Mouse (Mus musculus) limb, embryonic 11.5 days (tissue): Measurements from ENCODE around the gene Thegl. TPM values are rescaled to one million over a fixed set of nuclear protein-coding genes. Genes with fewer than 3 reads are reported as not detected.
"Not testable (repeated sequence)": the region's sequence is repeated elsewhere in the genome, so short reads cannot be mapped to it uniquely, and the experiment has no call there.

Experiments used
- ATAC-seq: fragments of 200-750 bp; cut with Nextera tagmentation; 2 replicates; pipeline ENCODE4 v1.8.0; 2017; ENCODE audit warnings: low read depth; ENCODE audit not compliant: insufficient number of reproducible peaks, low FRiP score, low TSS enrichment
- DNase-seq: peaks from one replicate; pipeline ENCODE4 v3.0.0-alpha.2; 2015; ENCODE audit warnings: low spot score
- H3K27ac ChIP-seq: fragments of 300-500 bp; sonication (generic); replicated peaks from 2 replicates; pipeline ENCODE4 v1.5.1; 2014; ENCODE audit warnings: low read depth, mild to moderate bottlenecking, low read length
- H3K27me3 ChIP-seq: fragments of 300-500 bp; sonication (generic); 2 replicates; pipeline ENCODE4 v1.6.1; 2014; ENCODE audit warnings: mild to moderate bottlenecking, low read length, mixed read lengths; ENCODE audit not compliant: control insufficient read depth, insufficient read depth
- H3K36me3 ChIP-seq: fragments of 300-500 bp; sonication (generic); 2 replicates; pipeline ENCODE4 v1.6.1; 2014; ENCODE audit warnings: mild to moderate bottlenecking, low read length, moderate library complexity, mixed read lengths; ENCODE audit not compliant: control insufficient read depth, insufficient read depth
- H3K4me1 ChIP-seq: fragments of 300-500 bp; sonication (generic); 2 replicates; pipeline ENCODE4 v1.6.1; 2014; ENCODE audit warnings: low read length, mixed read lengths; ENCODE audit not compliant: control insufficient read depth, insufficient read depth
- H3K4me2 ChIP-seq: fragments of 300-500 bp; sonication (generic); 2 replicates; pipeline ENCODE4 v1.6.1; 2014; ENCODE audit warnings: low read depth, mild to moderate bottlenecking, moderate library complexity; ENCODE audit not compliant: severe bottlenecking
- H3K4me3 ChIP-seq: fragments of 300-500 bp; sonication (generic); 2 replicates; pipeline ENCODE4 v1.5.1; 2014; ENCODE audit warnings: low read depth, low read length
- H3K9ac ChIP-seq: fragments of 300-500 bp; sonication (generic); 2 replicates; pipeline ENCODE4 v1.6.1; 2014; ENCODE audit warnings: mild to moderate bottlenecking, low read length
- H3K9me3 ChIP-seq: fragments of 300-500 bp; sonication (generic); 2 replicates; pipeline ENCODE4 v1.6.1; 2016; ENCODE audit warnings: low read length; ENCODE audit not compliant: control insufficient read depth
- WGBS: fragments of 180-500 bp; shearing (Covaris S2); extraction: QIAGEN DNeasy Blood & Tissue Kit; methylation state at CpG from one replicate; pipeline ENCODE4 v1.1.7; 2014; 5-methylcytosine and 5-hydroxymethylcytosine counted together
- polyA plus RNA-seq: library from polyadenylated mRNA; unstranded; fragments of >200 nt; fragmentation: Nextera tagmentation; extraction: Ambion mirVana; gene quantifications from 2 replicates; pipeline ENCODE4 v1.2.1, GENCODE M21; 2014

The Thegl gene
- not detected in 2 replicates for polyA plus RNA-seq

DNA sequence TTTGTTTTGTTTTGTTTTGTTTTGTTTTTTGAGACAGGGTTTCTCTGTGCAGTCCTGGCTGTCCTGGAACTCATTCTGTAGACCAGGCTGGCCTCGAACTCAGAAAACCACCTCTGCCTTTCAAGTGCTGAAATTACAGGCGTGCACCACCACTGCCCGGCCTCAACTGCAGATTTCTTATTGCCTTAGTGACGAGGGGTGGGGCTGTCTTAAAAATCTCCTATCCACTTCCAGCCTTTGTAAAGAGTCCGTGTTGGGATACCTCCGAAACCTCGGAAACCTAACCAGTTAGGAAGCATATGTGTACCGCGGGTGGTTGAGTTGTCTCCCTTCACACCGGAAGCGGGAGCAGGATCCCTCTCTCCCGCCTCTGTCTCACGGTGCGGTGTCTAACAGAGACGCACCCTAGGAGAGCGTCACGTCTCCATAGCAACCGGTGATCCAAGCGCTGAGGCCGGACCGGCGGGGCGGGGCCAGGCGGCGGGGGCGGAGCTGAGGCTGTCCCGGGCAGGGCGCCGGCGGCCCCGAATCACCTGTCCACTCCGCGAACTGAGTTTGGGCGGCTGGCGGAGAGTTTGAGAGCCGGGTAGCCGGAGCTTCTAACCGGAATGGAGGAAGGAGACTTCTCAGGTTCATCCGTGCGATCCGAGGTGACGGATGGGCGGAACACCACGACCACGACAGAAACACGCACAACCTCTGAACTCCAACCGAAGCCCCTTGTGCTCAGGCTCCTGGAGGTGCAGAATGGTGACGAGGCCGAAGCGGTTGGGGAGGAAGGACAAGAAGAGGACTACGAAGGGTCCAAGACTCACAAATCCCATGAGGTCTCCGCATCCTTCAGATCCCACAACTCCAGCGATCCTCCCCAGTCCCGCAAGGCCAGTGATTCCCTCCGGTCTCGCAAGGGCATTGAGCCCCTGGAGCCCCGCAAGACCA lies at the start of gene Thegl:
TSS of gene Thegl (plus strand) at position 480 of the 939 bp plus-strand sequence.
- Histone ChIP-seq H3K27me3 (peaks cover 3% of the 10 kb centered on the region; the same call in 1 of the 2 replicates), H3K27ac (no peak within 1 kb of the TSS), H3K4me1 (no peaks in the 10 kb centered on the region), H3K9ac (no peak within 1 kb of the TSS), H3K36me3 (no peaks in the 10 kb centered on the region), H3K4me2 (peak within 1 kb of the TSS; percentile 71), H3K4me3 (peak within 1 kb of the TSS; percentile 37), H3K9me3 (no peaks in the 10 kb centered on the region)
- 10% methylated on average over 57 of the region's 57 CpGs for WGBS
- ATAC-seq (peak; percentile 91), DNase-seq (peak; percentile 88)

DNA sequence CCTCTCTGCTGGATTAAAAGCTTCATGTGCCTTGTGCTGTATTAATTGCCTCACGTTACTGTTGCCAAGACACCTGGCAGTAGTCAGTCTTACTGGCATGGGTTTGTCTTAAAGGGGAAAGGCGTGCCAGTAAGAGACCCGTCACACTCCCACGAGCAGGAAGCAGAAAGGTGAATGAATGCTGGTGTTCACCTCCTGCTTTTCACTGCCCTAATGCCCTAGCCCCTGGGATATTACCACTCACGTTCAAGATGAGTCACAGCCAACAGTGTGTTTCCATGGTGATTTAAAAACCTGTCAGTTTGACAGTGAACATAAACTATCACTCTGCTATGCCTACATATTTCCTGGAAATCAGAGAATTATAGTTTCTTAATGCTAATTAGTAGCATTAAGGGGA lies 46.6 kb upstream of the Thegl start:
- peaks cover 12% of the 10 kb centered on the region for H3K36me3 ChIP-seq
- H3K27me3 ChIP-seq = no peaks in the 10 kb centered on the region
- no peak overlapping the region for H3K4me3 ChIP-seq
- H3K4me2 ChIP-seq = no peak overlapping the region
- ATAC-seq (no peak), DNase-seq (no peak)
- 0 out of 2 replicates have a peak, but pooled peaks cover 5% of the 10 kb centered on the region for H3K4me1 ChIP-seq
- H3K9ac ChIP-seq = no peak overlapping the region
- no peaks in the 10 kb centered on the region for H3K9me3 ChIP-seq
- WGBS = 87% methylated on average over 5 of the region's 5 CpGs
- no peak overlapping the region for H3K27ac ChIP-seq

DNA sequence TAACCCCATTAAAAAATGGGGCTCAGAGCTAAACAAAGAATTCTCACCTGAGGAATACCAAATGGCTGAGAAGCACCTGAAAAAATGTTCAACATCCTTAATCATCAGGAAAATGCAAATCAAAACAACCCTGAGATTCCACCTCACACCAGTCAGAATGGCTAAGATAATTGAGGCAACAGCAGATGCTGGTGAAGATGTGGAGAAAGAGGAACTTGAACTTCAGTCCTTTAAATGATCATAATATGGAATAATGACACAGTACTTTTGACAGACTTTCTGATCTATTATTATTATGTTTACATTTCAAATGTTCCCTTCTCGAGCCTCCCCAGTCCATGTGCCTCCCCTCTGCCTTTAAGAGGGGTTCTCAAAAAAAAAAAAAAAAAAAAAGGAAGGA lies 44.7 kb upstream of the Thegl start:
- H3K36me3 ChIP-seq = peaks cover 12% of the 10 kb centered on the region
- ATAC-seq, H3K4me3 ChIP-seq, H3K9me3 ChIP-seq, H3K27ac ChIP-seq, H3K9ac ChIP-seq, H3K27me3 ChIP-seq, H3K4me1 ChIP-seq, DNase-seq, H3K4me2 ChIP-seq: not testable (repeated sequence)
- WGBS = 75% methylated on average over 1 of the region's 1 CpGs

DNA sequence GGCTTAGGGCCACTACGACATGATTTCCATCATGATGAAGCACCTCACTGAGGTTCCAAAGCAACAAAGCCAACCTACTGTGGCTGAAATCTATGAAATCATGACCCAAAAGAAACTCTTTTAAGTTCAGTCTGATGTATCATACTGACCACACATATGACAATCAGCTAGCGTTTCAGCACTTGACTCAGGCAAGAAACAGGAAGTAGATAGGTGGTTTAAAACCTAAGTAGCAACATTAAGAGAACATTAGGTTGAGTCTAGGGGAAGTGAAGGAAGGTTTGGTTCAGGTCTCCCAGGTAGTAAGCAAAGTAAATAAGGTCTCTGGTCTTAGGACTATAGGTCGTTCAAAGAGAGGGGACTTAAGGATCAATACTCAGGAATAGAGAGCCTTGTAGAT lies 42.3 kb upstream of the Thegl start:
- H3K4me1 ChIP-seq = 0 out of 2 replicates have a peak, but pooled peaks cover 5% of the 10 kb centered on the region
- H3K9ac ChIP-seq = peak overlapping the region; percentile 0; the same call in 1 of the 2 replicates
- 70% methylated on average over 3 of the region's 3 CpGs for WGBS
- no peaks in the 10 kb centered on the region for H3K27me3 ChIP-seq
- H3K9me3 ChIP-seq = no peaks in the 10 kb centered on the region
- H3K27ac ChIP-seq = no peak overlapping the region
- peak overlapping the region; percentile 81 for H3K4me2 ChIP-seq
- no peak for ATAC-seq
- peaks cover 16% of the 10 kb centered on the region for H3K36me3 ChIP-seq
- peak overlapping the region; percentile 62 for H3K4me3 ChIP-seq
- DNase-seq = no peak

DNA sequence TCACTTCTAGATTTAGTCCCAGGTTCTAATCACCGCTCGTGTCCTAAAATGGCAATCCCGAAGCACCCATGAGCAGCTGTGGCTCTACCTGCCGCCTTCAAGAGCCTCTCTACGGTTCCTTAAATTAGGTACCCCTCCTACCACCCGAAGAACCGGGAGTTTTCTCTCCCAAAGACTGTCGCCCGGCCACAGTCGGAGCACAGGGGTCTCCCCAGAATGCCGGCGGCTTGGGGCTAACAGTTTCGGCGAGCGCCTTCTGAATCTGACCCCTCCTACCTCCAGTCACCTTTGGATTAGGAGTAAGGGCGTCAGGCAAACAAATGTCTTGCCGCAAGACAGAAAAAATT lies 41.6 kb upstream of the Thegl start:
- H3K9me3 ChIP-seq = no peaks in the 10 kb centered on the region
- no peak for DNase-seq
- H3K27me3 ChIP-seq = no peaks in the 10 kb centered on the region
- ATAC-seq = 0 out of 2 replicates have a peak, but pooled peaks have one; percentile 41
- peak overlapping the region; percentile 0; the same call in 1 of the 2 replicates for H3K9ac ChIP-seq
- H3K4me2 ChIP-seq = peak overlapping the region; percentile 81
- 0 out of 2 replicates have a peak, but pooled peaks cover 5% of the 10 kb centered on the region for H3K4me1 ChIP-seq
- WGBS = 4% methylated on average over 17 of the region's 17 CpGs
- H3K36me3 ChIP-seq = peaks cover 12% of the 10 kb centered on the region
- H3K27ac ChIP-seq = no peak overlapping the region
- peak overlapping the region; percentile 62 for H3K4me3 ChIP-seq

DNA sequence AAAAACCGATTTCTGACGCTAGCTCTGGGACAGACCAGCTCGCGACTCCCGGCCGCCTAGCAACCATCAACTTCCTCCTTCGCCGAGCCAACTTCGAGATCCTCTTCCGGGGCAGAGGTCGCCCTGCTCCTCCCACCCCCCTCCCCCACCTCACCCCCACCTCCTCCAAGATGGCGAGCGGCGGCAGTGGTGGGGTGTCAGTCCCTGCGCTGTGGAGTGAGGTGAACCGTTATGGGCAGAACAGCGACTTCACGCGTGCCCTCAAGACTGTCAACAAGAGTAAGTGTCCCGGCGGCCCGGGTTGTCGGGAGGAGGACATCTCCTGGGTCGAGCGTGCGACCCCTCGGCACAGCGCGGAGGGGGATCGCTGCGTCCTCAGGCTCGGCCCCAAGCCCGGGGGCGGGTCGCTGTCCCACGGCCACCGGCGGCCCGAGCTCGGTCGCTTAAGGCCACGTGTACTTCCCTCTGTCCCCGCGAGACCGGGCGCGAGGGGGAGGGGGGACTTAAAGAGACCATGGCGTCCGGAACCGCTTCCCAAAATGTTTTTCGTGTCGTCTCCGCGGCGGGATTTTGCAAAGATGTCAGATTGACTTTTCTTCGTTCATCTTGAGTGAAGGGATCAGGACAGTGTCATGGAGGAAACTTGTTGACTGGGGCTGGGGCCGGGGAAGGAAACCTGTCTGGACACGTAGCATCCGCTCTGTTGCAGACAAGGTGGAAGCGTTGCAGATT lies 41.1 kb upstream of the Thegl start, which contains the start of gene Srp72:
TSS of gene Srp72 (plus strand) at position 130 of the 732 bp plus-strand sequence.
- Histone ChIP-seq H3K9me3 (no peaks in the 10 kb centered on the region), H3K27ac (no peak within 1 kb of the TSS), H3K27me3 (no peaks in the 10 kb centered on the region), H3K4me3 (peak within 1 kb of the TSS; percentile 62), H3K4me1 (0 out of 2 replicates have a peak, but pooled peaks cover 5% of the 10 kb centered on the region), H3K4me2 (peak within 1 kb of the TSS; percentile 81), H3K36me3 (peaks cover 13% of the 10 kb centered on the region), H3K9ac (peak within 1 kb of the TSS; percentile 74)
- ATAC-seq (peak; percentile 92), DNase-seq (peak; percentile 96)
- under 1% methylated on average over 60 of the region's 60 CpGs for WGBS

DNA sequence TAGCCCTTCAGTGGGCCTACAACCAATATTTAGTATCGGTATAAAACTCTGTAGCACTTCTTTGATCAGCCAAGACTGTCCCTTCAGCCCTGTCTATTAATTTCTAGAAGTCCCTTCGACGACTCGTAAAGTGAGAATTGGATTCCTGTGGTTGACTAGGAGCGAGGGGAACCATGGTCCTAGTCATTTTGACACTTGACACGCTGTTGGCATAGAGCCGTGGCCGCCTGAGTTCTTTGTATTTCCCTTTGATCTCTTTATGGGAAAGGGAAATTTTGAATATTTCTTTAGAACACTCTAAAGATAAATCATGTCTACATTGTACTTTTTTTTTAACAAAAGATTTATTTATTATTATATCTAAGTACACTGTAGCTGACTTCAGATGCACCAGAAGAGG lies 40.1 kb upstream of the Thegl start:
- peak overlapping the region; percentile 62 for H3K4me3 ChIP-seq
- WGBS = 82% methylated on average over 8 of the region's 8 CpGs
- peaks cover 15% of the 10 kb centered on the region for H3K36me3 ChIP-seq
- no peak overlapping the region for H3K9ac ChIP-seq
- H3K27me3 ChIP-seq = no peaks in the 10 kb centered on the region
- peak overlapping the region; percentile 49 for H3K4me2 ChIP-seq
- DNase-seq (no peak), ATAC-seq (no peak)
- 0 out of 2 replicates have a peak, but pooled peaks cover 5% of the 10 kb centered on the region for H3K4me1 ChIP-seq
- H3K27ac ChIP-seq = no peak overlapping the region
- no peaks in the 10 kb centered on the region for H3K9me3 ChIP-seq

DNA sequence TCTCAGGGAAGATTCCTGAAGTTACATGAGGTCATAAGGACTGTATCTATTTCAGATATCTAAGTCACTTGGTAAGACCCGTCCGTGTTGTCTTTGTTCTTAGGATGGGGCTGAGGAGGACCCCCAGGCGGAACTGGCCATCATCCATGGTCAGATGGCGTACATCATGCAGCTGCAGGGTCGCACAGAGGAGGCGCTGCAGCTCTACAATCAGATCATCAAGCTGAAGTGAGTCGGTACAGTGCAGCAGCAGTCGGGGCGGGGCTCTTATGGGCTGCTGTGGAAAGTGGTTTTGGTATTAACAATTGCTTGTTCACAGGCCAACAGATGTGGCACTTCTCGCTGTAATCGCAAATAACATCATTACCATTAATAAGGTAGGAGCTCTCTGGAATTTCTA lies 31.8 kb upstream of the Thegl start:
- ATAC-seq = no peak
- H3K27me3 ChIP-seq = no peaks in the 10 kb centered on the region
- H3K4me2 ChIP-seq = no peak overlapping the region
- H3K9ac ChIP-seq = no peak overlapping the region
- 93% methylated on average over 11 of the region's 11 CpGs for whole genome bisulfite sequencing
- no peaks in the 10 kb centered on the region for H3K9me3 ChIP-seq
- H3K4me1 ChIP-seq = no peaks in the 10 kb centered on the region
- no peak overlapping the region for H3K4me3 ChIP-seq
- H3K36me3 ChIP-seq = peaks cover 39% of the 10 kb centered on the region
- DNase-seq = no peak
- H3K27ac ChIP-seq = no peak overlapping the region
